Mouse (Mus musculus) CH12.LX (cell line): ENCODE measurements around the gene Tvp23a. TPM values are rescaled to one million over a fixed set of nuclear protein-coding genes. Genes with fewer than 3 reads are reported as not detected.

Source experiments
- DNase-seq: peaks from one replicate; pipeline ENCODE4 v3.0.0-alpha.2; 2013; ENCODE audit errors: extremely low read depth
- H3K27ac ChIP-seq: 2 replicates; pipeline ENCODE4 v1.5.1; 2012; ENCODE audit warnings: low read depth, mild to moderate bottlenecking, control low read depth, moderate library complexity; ENCODE audit not compliant: insufficient read depth
- H3K27me3 ChIP-seq: replicated peaks from 2 replicates; pipeline ENCODE3; 2012; ENCODE audit warnings: inconsistent platforms
- H3K36me3 ChIP-seq, 2 experiments: replicated peaks in 1 of 2; 2 replicates each; pipeline versions ENCODE3 to v1.6.1; 2012; ENCODE audit warnings: inconsistent platforms in 1 of 2, low read length in 1 of 2, mild to moderate bottlenecking in 1 of 2, mixed read lengths in 1 of 2, moderate library complexity in 1 of 2; ENCODE audit not compliant: control insufficient read depth in 1 of 2, insufficient read depth in 1 of 2
- H3K4me1 ChIP-seq, 2 experiments: 2 replicates each; pipeline ENCODE4 v1.6.1; 2012; ENCODE audit warnings: inconsistent platforms in 1 of 2, moderate library complexity in 1 of 2; ENCODE audit not compliant: insufficient read depth in 2 of 2, control insufficient read depth in 1 of 2
- H3K4me2 ChIP-seq: 2 replicates; pipeline ENCODE4 v1.6.1; 2012; ENCODE audit warnings: low read depth, mild to moderate bottlenecking, control low read depth; ENCODE audit not compliant: poor library complexity, insufficient read depth, severe bottlenecking
- H3K4me3 ChIP-seq, 3 experiments: fragments of 150-350 bp in 1 of 3; sonication (generic) in 1 of 3; replicated peaks in 1 of 3; 2 replicates each; pipeline versions ENCODE3 to v1.5.1; 2011 to 2012; ENCODE audit warnings: low read depth in 2 of 3, low read length in 2 of 3, mild to moderate bottlenecking in 2 of 3, moderate library complexity in 2 of 3, control low read depth in 1 of 3, improper control_type of control experiment in 1 of 3, inconsistent platforms in 1 of 3, mixed read lengths in 1 of 3; ENCODE audit not compliant: poor library complexity in 1 of 3
- H3K79me2 ChIP-seq: replicated peaks from 2 replicates; pipeline ENCODE4 v1.6.1; 2012; ENCODE audit warnings: mild to moderate bottlenecking, moderate library complexity; ENCODE audit not compliant: control insufficient read depth, poor library complexity, insufficient read depth, severe bottlenecking; ENCODE audit errors: extremely low read depth
- H3K9ac ChIP-seq: 2 replicates; pipeline ENCODE4 v1.6.1; 2012; ENCODE audit warnings: low read depth, mild to moderate bottlenecking, control low read depth, moderate library complexity; ENCODE audit not compliant: insufficient read depth
- H3K9me3 ChIP-seq: replicated peaks from 2 replicates; pipeline ENCODE3; 2012; ENCODE audit warnings: low read length, inconsistent platforms, mixed read lengths
- BHLHE40 ChIP-seq: IDR thresholded peaks from 2 replicates; pipeline ENCODE4 v1.6.1; 2011; ENCODE audit warnings: mild to moderate bottlenecking, low read depth, low read length, improper control_type of control experiment
- CHD1 ChIP-seq: IDR thresholded peaks from 2 replicates; pipeline ENCODE4 v1.6.1; 2012; ENCODE audit warnings: low read depth, low read length, improper control_type of control experiment, inconsistent platforms
- CHD2 ChIP-seq: IDR thresholded peaks from 2 replicates; pipeline ENCODE4 v1.6.1; 2011; ENCODE audit warnings: low read length, improper control_type of control experiment
- CTCF ChIP-seq, 2 experiments: IDR thresholded peaks in 1 of 2; conservative IDR thresholded peaks in 1 of 2; 2 replicates each; pipeline ENCODE4 v1.5.1; 2011 to 2012; ENCODE audit warnings: low read depth in 2 of 2, low read length in 2 of 2, improper control_type of control experiment in 1 of 2, inconsistent platforms in 1 of 2, mild to moderate bottlenecking in 1 of 2, moderate library complexity in 1 of 2
- E2F4 ChIP-seq: IDR thresholded peaks from 2 replicates; pipeline ENCODE4 v1.6.1; 2011; ENCODE audit warnings: low read depth, low read length, improper control_type of control experiment; ENCODE audit not compliant: insufficient replicate concordance
- ELF1 ChIP-seq: IDR thresholded peaks from 2 replicates; pipeline ENCODE4 v1.6.1; 2014; ENCODE audit warnings: low read depth, mild to moderate bottlenecking, inconsistent platforms, low read length, improper control_type of control experiment
- EP300 ChIP-seq: IDR thresholded peaks from 2 replicates; pipeline ENCODE4 v1.6.1; 2011; ENCODE audit warnings: low read length, improper control_type of control experiment
- ETS1 ChIP-seq: conservative IDR thresholded peaks from 2 replicates; pipeline ENCODE4 v1.6.1; 2012; ENCODE audit warnings: low read depth, mild to moderate bottlenecking, inconsistent platforms, low read length, improper control_type of control experiment, moderate library complexity
- GABPA ChIP-seq: IDR thresholded peaks from 2 replicates; pipeline ENCODE4 v1.6.1; 2012; ENCODE audit warnings: low read depth, low read length, improper control_type of control experiment, inconsistent platforms; ENCODE audit not compliant: insufficient replicate concordance
- HCFC1 ChIP-seq: IDR thresholded peaks from 2 replicates; pipeline ENCODE4 v1.6.1; 2012; ENCODE audit warnings: low read depth, mild to moderate bottlenecking, inconsistent platforms, low read length, improper control_type of control experiment
- JUN ChIP-seq: IDR thresholded peaks from 2 replicates; pipeline ENCODE4 v1.6.1; 2011; ENCODE audit warnings: low read depth, mild to moderate bottlenecking, low read length, improper control_type of control experiment, moderate library complexity; ENCODE audit not compliant: insufficient read depth
- JUND ChIP-seq: conservative IDR thresholded peaks from 2 replicates; pipeline ENCODE4 v1.6.1; 2011; ENCODE audit warnings: low read depth, low read length, improper control_type of control experiment
- KAT2A ChIP-seq: IDR thresholded peaks from 2 replicates; pipeline ENCODE4 v1.6.1; 2012; ENCODE audit warnings: low read length, improper control_type of control experiment, inconsistent platforms; ENCODE audit not compliant: insufficient replicate concordance
- MAFK ChIP-seq: IDR thresholded peaks from 2 replicates; pipeline ENCODE4 v1.6.1; 2011; ENCODE audit warnings: low read length, improper control_type of control experiment; ENCODE audit not compliant: insufficient replicate concordance
- MAX ChIP-seq: IDR thresholded peaks from 2 replicates; pipeline ENCODE4 v1.6.1; 2011; ENCODE audit warnings: low read length, improper control_type of control experiment
- MAZ ChIP-seq: IDR thresholded peaks from 2 replicates; pipeline ENCODE4 v1.6.1; 2012; ENCODE audit warnings: low read depth, mild to moderate bottlenecking, inconsistent platforms, low read length, improper control_type of control experiment, moderate library complexity
- MEF2A ChIP-seq: IDR thresholded peaks from 2 replicates; pipeline ENCODE4 v1.6.1; 2014; ENCODE audit warnings: low read depth, mild to moderate bottlenecking, inconsistent platforms, low read length, improper control_type of control experiment, borderline replicate concordance
- MYC ChIP-seq: IDR thresholded peaks from 2 replicates; pipeline ENCODE4 v1.6.1; 2011; ENCODE audit warnings: low read depth, mild to moderate bottlenecking, improper control_type of control experiment, low read length
- NELFE ChIP-seq: IDR thresholded peaks from 2 replicates; pipeline ENCODE4 v1.6.1; 2011; ENCODE audit warnings: low read depth, low read length, improper control_type of control experiment
- NRF1 ChIP-seq: IDR thresholded peaks from 2 replicates; pipeline ENCODE4 v1.6.1; 2014; ENCODE audit warnings: low read depth, mild to moderate bottlenecking, inconsistent platforms, low read length, improper control_type of control experiment, moderate library complexity
- PAX5 ChIP-seq: IDR thresholded peaks from 2 replicates; pipeline ENCODE4 v1.6.1; 2012; ENCODE audit warnings: low read length, inconsistent platforms, mixed read lengths
- POLR2A ChIP-seq: IDR thresholded peaks from 2 replicates; pipeline ENCODE4 v1.6.1; 2011; ENCODE audit warnings: low read depth, mild to moderate bottlenecking, improper control_type of control experiment, low read length
- POLR2AphosphoS2 ChIP-seq: IDR thresholded peaks from 2 replicates; pipeline ENCODE4 v1.6.1; 2011; ENCODE audit warnings: low read depth, low read length, improper control_type of control experiment
- RAD21 ChIP-seq: IDR thresholded peaks from 2 replicates; pipeline ENCODE4 v1.6.1; 2011; ENCODE audit warnings: low read depth, mild to moderate bottlenecking, low read length, improper control_type of control experiment, moderate library complexity
- RCOR1 ChIP-seq: conservative IDR thresholded peaks from 2 replicates; pipeline ENCODE4 v1.6.1; 2012; ENCODE audit warnings: low read depth, mild to moderate bottlenecking, inconsistent platforms, low read length, improper control_type of control experiment
- SIN3A ChIP-seq: IDR thresholded peaks from 2 replicates; pipeline ENCODE4 v1.6.1; 2012; ENCODE audit warnings: low read length, improper control_type of control experiment, inconsistent platforms
- SMC3 ChIP-seq: IDR thresholded peaks from 2 replicates; pipeline ENCODE4 v1.6.1; 2011; ENCODE audit warnings: low read depth, low read length, improper control_type of control experiment
- TBP ChIP-seq: conservative IDR thresholded peaks from 2 replicates; pipeline ENCODE4 v1.6.1; 2011; ENCODE audit warnings: low read depth, low read length, improper control_type of control experiment
- UBTF ChIP-seq: IDR thresholded peaks from 2 replicates; pipeline ENCODE4 v1.6.1; 2012; ENCODE audit warnings: low read depth, mild to moderate bottlenecking, inconsistent platforms, low read length, improper control_type of control experiment, moderate library complexity
- USF1 ChIP-seq: IDR thresholded peaks from 2 replicates; pipeline ENCODE4 v1.6.1; 2014; ENCODE audit warnings: low read depth, mild to moderate bottlenecking, inconsistent platforms, low read length, improper control_type of control experiment
- USF2 ChIP-seq: conservative IDR thresholded peaks from 2 replicates; pipeline ENCODE4 v1.6.1; 2011; ENCODE audit warnings: low read depth, low read length, improper control_type of control experiment
- ZKSCAN1 ChIP-seq: IDR thresholded peaks from 2 replicates; pipeline ENCODE4 v1.6.1; 2012; ENCODE audit warnings: low read depth, inconsistent platforms, low read length, improper control_type of control experiment, borderline replicate concordance
- ZMIZ1 ChIP-seq: IDR thresholded peaks from 2 replicates; pipeline ENCODE4 v1.6.1; 2012; ENCODE audit warnings: low read depth, mild to moderate bottlenecking, inconsistent platforms, low read length, improper control_type of control experiment
- dilution Hi-C: fragments of 300-500 bp; cut with MboI; formaldehyde crosslinking; loops from 2 replicates; pipeline ENCODE4 v1.14.3; 2020; ENCODE audit warnings: low sequenced_read_pairs; ENCODE audit not compliant: extremely low pct_unique_long_range_greater_than_20kb, extremely low pct_ligation_motif_present
- in situ Hi-C: fragments of 300-500 bp; cut with MboI; formaldehyde crosslinking; loops from 3 replicates; pipeline ENCODE4 v1.14.3; 2019; ENCODE audit warnings: low sequenced_read_pairs, low pct_ligation_motif_present, low pct_unique_long_range_greater_than_20kb, mixed read lengths
- polyA plus RNA-seq: library from polyadenylated mRNA; unstranded; fragments of >175 nt; gene quantifications from 2 replicates; pipeline ENCODE4 v1.2.1, GENCODE M21; 2012; ENCODE audit warnings: low read depth; ENCODE audit not compliant: insufficient read length
- total RNA-seq, 2 experiments: library from RNA; depleted of rRNA; stranded (reverse); fragments of 300-350 nt in 1 of 2; fragments of >200 nt in 1 of 2; gene quantifications; 2 replicates each; pipeline ENCODE4 v1.2.3; 2012 to 2014

The Tvp23a gene
- total RNA-seq (2012; rRNA removed) = 0.63 and 0.68 TPM in 2 replicates
- 0.18 TPM in 1 of 2 replicates, not detected in the other for total RNA-seq (2014; rRNA removed)
- polyA plus RNA-seq = 1.7 and 1.8 TPM in 2 replicates

DNA sequence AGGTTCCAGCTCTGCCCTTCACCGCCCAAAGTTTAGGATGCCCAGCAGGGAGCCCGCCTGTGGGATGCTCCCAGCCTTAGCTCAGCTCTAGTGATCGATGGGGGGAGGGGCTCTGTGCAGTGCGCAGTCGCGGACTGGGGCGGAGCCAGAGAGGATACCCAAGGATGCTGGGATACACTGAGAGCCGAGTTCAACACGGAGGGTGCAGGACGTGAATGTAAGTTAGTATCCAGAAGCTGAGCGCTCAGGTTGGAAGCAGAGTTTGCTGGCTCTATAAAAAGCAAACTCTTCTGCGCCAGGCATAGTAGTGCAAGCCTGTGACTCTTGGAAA, at the start of gene Tvp23a:
Gene Tvp23a (minus strand): TSS at position 99 of the 331 bp plus-strand sequence.
- dilution Hi-C loops = no loop called here
- in situ Hi-C loops = no loop called here
- DNase-seq = no peak

DNA sequence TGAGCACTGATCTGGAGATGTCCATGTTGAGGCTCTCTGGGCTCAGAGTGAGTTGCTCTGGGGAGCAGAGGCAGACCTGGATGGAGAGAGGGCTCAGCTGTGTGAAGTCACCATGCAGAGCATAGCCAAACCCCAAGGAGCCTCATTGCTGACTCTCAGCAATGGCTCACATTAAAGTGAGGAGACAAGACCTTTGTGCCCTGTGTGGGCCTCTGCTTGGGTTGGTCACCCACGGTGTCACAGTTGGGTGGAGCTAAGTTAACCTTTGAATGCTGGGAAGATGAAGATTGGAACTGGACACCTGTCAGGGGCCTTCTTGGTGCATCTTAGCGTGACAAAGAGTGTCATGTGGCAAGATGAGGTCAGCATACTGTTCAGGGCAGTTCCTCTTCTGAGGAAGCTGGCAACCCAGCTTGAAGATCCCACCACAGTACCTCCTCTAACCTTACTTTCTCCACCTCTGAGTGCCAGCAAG, 48.7 kb upstream of the Tvp23a start:
- Histone ChIP-seq H3K9me3 (no peaks in the 10 kb centered on the region), H3K9ac (peak overlapping the region; percentile 55; the same call in 1 of the 2 replicates), H3K4me3 (peak overlapping the region; percentile 26 to 64 (median 53)), H3K4me1 (peaks cover 49 to 81% of the 10 kb centered on the region in 2 experiments), H3K79me2 (no peaks in the 10 kb centered on the region), H3K4me2 (peak overlapping the region; percentile 48; the same call in 1 of the 2 replicates), H3K27me3 (no peaks in the 10 kb centered on the region), H3K36me3 (peaks cover 3 to 73% of the 10 kb centered on the region in 2 experiments), H3K27ac (peak overlapping the region; percentile 84)
- DNase-seq = peak; percentile 95
- in situ Hi-C loops = no loop called here
- dilution Hi-C loops = no loop called here
- TF ChIP-seq CTCF (conservative IDR thresholded peaks at IDR 0.05 in 1 of 2, IDR thresholded peaks at IDR 0.05 in 1 of 2; ENCODE audit: low read depth in 2 of 2, low read length in 2 of 2) (no peak), JUND (peak; percentile 95), POLR2AphosphoS2 (peak; percentile 54; the same call in 1 of the 2 replicates), NELFE (no peak; the same call in 1 of the 2 replicates), ZKSCAN1 (no peak), ELF1 (peak; percentile 76), CHD1 (peak; percentile 71), CHD2 (peak; percentile 81), KAT2A (0 out of 2 replicates have a peak, but pooled peaks have one; percentile 51), RAD21 (peak; percentile 3), SMC3 (peak; percentile 34; the same call in 1 of the 2 replicates), MEF2A (peak; percentile 98), MYC (peak; percentile 94), BHLHE40 (peak; percentile 94), ETS1 (peak; percentile 99), UBTF (no peak), JUN (peak; percentile 99), MAX (peak; percentile 94), TBP (peak; percentile 85), ZMIZ1 (peak; percentile 82; the same call in 1 of the 2 replicates), HCFC1 (peak; percentile 65), MAZ (0 out of 2 replicates have a peak, but pooled peaks have one; percentile 39), EP300 (peak; percentile 99), SIN3A (peak; percentile 97), POLR2A (peak; percentile 70), PAX5 (no peak), E2F4 (no peak), USF2 (peak; percentile 63), GABPA (no peak), NRF1 (no peak), MAFK (peak; percentile 73)

More for the DNA sequence above, at the start of gene Tvp23a:
- H3K27ac ChIP-seq = no peak within 1 kb of the TSS
- no peaks in the 10 kb centered on the region for H3K36me3 ChIP-seq
- no peaks in the 10 kb centered on the region for H3K79me2 ChIP-seq
- no peak within 1 kb of the TSS for H3K4me3 ChIP-seq
- H3K4me1 ChIP-seq = peaks cover 31 to 58% of the 10 kb centered on the region in 2 experiments
- H3K4me2 ChIP-seq = no peak within 1 kb of the TSS
- H3K9me3 ChIP-seq = no peaks in the 10 kb centered on the region
- no peak for TF ChIP-seq CHD1
- no peak for TF ChIP-seq USF1
- no peak for TF ChIP-seq RCOR1
- TF ChIP-seq PAX5 = no peak
- no peak for TF ChIP-seq GABPA
- no peaks in the 10 kb centered on the region for H3K27me3 ChIP-seq
- no peak within 1 kb of the TSS for H3K9ac ChIP-seq
